Mouse (Mus musculus) olfactory bulb, adult 2 months (tissue): Measurements from ENCODE around the gene Lamb1. TPM values are rescaled to one million over a fixed set of nuclear protein-coding genes. Genes with fewer than 3 reads are reported as not detected.

ENCODE experiments used
- H3K27ac ChIP-seq: fragments of 200-500 bp; 2 replicates; pipeline ENCODE4 v1.5.1; 2012; ENCODE audit warnings: low read depth, low read length; ENCODE audit not compliant: insufficient read depth
- H3K4me1 ChIP-seq: fragments of 200-500 bp; 2 replicates; pipeline ENCODE4 v1.6.1; 2012; ENCODE audit warnings: low read length; ENCODE audit not compliant: control insufficient read depth, insufficient read depth
- H3K4me3 ChIP-seq: fragments of 200-500 bp; 2 replicates; pipeline ENCODE4 v1.5.1; 2012; ENCODE audit warnings: mild to moderate bottlenecking, low read depth, low read length, moderate library complexity; ENCODE audit not compliant: insufficient read depth
- CTCF ChIP-seq: fragments of 200-500 bp; IDR thresholded peaks from 2 replicates; pipeline ENCODE4 v1.5.1; 2012; ENCODE audit warnings: low read depth, mild to moderate bottlenecking, low read length, moderate library complexity; ENCODE audit not compliant: insufficient read depth
- POLR2A ChIP-seq: fragments of 200-500 bp; IDR thresholded peaks from 2 replicates; pipeline ENCODE4 v1.6.1; 2012; ENCODE audit warnings: mild to moderate bottlenecking, low read depth, low read length, moderate library complexity; ENCODE audit not compliant: insufficient read depth
- WGBS: fragments of 180-500 bp; shearing (Covaris S2); methylation state at CpG from one replicate; pipeline ENCODE4 v1.1.7; 2018; 5-methylcytosine and 5-hydroxymethylcytosine counted together
- polyA plus RNA-seq: library from polyadenylated mRNA; stranded (reverse); fragments of >200 nt; gene quantifications from 2 replicates; pipeline ENCODE4 v1.2.4, GENCODE M21; 2012; ENCODE audit warnings: low replicate concordance; ENCODE audit not compliant: missing spikeins, insufficient read depth, insufficient read length

Gene Lamb1
- polyA plus RNA-seq, 1 experiment = not detected

GRCm38 (mm10) chr12:31315961-31316360 lies 50.9 kb downstream of the Lamb1 start:
- peaks cover 2% of the 10 kb centered on the region; the same call in 1 of the 2 replicates for H3K4me1 ChIP-seq
- WGBS = 61% methylated on average over 6 of the region's 6 CpGs
- TF ChIP-seq CTCF = no peak
- no peak for TF ChIP-seq POLR2A
- no peak overlapping the region for H3K27ac ChIP-seq
- no peak overlapping the region for H3K4me3 ChIP-seq

GRCm38 (mm10) chr12:31317670-31318408 lies 52.8 kb downstream of the Lamb1 start:
- TF ChIP-seq CTCF (no peak), POLR2A (no peak)
- Histone ChIP-seq H3K27ac (no peak overlapping the region), H3K4me1 (peaks cover 2% of the 10 kb centered on the region; the same call in 1 of the 2 replicates), H3K4me3 (no peak overlapping the region)
- 74% methylated on average over 7 of the region's 7 CpGs for WGBS

GRCm38 (mm10) chr12:31318409-31318963 lies 53.5 kb downstream of the Lamb1 start:
- Histone ChIP-seq H3K4me3 (no peak overlapping the region), H3K27ac (no peak overlapping the region), H3K4me1 (peaks cover 2% of the 10 kb centered on the region; the same call in 1 of the 2 replicates)
- TF ChIP-seq POLR2A = no peak
- no peak for TF ChIP-seq CTCF
- WGBS = 52% methylated on average over 10 of the region's 10 CpGs

- peaks cover 2% of the 10 kb centered on the region; the same call in 1 of the 2 replicates for H3K4me1 ChIP-seq
- no peak overlapping the region for H3K4me3 ChIP-seq
- no peak overlapping the region for H3K27ac ChIP-seq
- TF ChIP-seq CTCF (no peak), POLR2A (no peak)
- WGBS = 80% methylated on average over 13 of the region's 13 CpGs
These were observed 55.8 kb downstream of the Lamb1 start for GRCm38 (mm10) chr12:31320817-31321216.

GRCm38 (mm10) chr12:31321532-31321931 lies 56.5 kb downstream of the Lamb1 start:
- TF ChIP-seq POLR2A (no peak), CTCF (no peak)
- H3K4me3 ChIP-seq = no peak overlapping the region
- peaks cover 2% of the 10 kb centered on the region; the same call in 1 of the 2 replicates for H3K4me1 ChIP-seq
- no peak overlapping the region for H3K27ac ChIP-seq
- WGBS = 89% methylated on average over 1 of the region's 1 CpGs

- no peak overlapping the region for H3K4me3 ChIP-seq
- WGBS = 83% methylated on average over 9 of the region's 9 CpGs
- peaks cover under 1% of the 10 kb centered on the region; the same call in 1 of the 2 replicates for H3K4me1 ChIP-seq
- H3K27ac ChIP-seq = no peak overlapping the region
- TF ChIP-seq CTCF = no peak
- TF ChIP-seq POLR2A = no peak
These were observed 58.2 kb downstream of the Lamb1 start for GRCm38 (mm10) chr12:31323136-31323695.

GRCm38 (mm10) chr12:31327139-31327538 lies 62.1 kb downstream of the Lamb1 start:
- H3K4me1 ChIP-seq = no peaks in the 10 kb centered on the region
- no peak overlapping the region for H3K4me3 ChIP-seq
- 72% methylated on average over 9 of the region's 9 CpGs for WGBS
- H3K27ac ChIP-seq = no peak overlapping the region
- no peak for TF ChIP-seq POLR2A
- TF ChIP-seq CTCF = no peak

- 96% methylated on average over 1 of the region's 1 CpGs for WGBS
- Histone ChIP-seq H3K27ac (no peak overlapping the region), H3K4me1 (no peaks in the 10 kb centered on the region), H3K4me3 (no peak overlapping the region)
- TF ChIP-seq POLR2A (no peak), CTCF (no peak)
These were observed 68.2 kb downstream of the Lamb1 start for GRCm38 (mm10) chr12:31333261-31333660.
